Mouse (Mus musculus) cerebellum, adult 2 months (tissue): ENCODE data around the gene Hras.

Experiments
- CTCF ChIP-seq: fragments of 200-500 bp; IDR thresholded peaks from 2 replicates; pipeline ENCODE4 v1.5.1; 2011; ENCODE audit warnings: low read depth, mild to moderate bottlenecking, control low read depth, low read length, moderate library complexity, borderline replicate concordance; ENCODE audit not compliant: insufficient read depth
- POLR2A ChIP-seq: fragments of 200-500 bp; IDR thresholded peaks from 2 replicates; pipeline ENCODE4 v1.6.1; 2011; ENCODE audit warnings: low read length, control low read depth, borderline replicate concordance; ENCODE audit not compliant: insufficient read depth

DNA sequence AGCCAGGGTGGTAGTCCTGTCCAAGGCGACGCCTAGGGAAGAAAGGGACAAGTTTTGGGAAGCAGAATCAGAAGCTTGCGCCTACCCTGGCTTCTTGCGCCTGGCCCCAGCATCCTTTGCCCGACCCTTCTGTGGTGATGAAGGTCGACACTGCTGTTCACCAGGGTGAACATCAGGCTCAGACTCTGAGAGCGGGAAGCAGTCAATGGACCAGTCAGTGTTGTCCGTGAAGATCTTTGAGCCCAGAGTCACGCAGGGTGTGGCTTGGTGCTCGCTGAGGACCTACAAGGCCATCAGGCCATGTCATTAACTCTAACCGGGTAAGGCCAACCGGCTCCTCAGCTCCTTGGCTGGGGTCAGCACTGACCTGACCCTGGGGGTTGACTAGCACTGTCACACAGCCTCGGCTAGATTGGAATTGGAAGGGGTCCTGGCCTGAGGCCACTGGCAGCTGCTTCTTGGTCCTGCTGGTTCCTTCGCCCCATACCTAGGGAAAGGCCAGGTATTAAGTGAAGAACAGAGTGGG is 16.9 kb upstream of the Hras start:
- TF ChIP-seq CTCF = no peak
- TF ChIP-seq POLR2A = no peak
